Mouse (Mus musculus) heart, postnatal 4 days (tissue): ENCODE measurements at regions not wholly inside any gene's neighbourhood (a gene's known extent, or its start where the extent isn't known, plus 50 kb on each side); places are given as distances from the start of the nearest gene placed in this dataset.
A peak's percentile ranks its signal among the peaks of the same experiment; 100 is the strongest.
"Not testable (repeated sequence)": the region's sequence is repeated elsewhere in the genome, so short reads cannot be mapped to it uniquely, and the experiment has no call there.

Experiments
- DNase-seq: peaks from one replicate; pipeline ENCODE4 v3.0.0; 2021

DNA sequence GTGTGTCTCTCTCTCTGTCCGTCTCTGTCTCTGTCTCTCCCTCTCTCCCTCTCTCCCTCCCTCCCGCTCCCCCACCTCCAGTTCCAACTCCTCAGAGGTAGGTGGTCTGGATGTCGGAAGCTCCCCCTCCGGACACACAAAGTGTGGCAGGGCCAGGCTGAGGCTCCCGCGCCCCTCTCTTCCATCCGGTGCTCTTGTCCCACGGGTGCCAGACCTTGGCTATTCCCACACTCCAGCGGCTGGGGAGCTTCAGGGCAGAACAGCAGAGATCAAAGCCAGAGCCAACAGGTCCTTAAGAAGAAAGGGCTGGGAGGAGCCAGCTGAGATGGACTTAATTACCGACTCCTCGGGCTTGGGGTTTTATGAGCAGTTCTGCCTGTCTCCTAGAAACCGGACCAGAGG lies 101.1 kb upstream of the Med13l start:
- DNase-seq, result peak; percentile 51

- DNase-seq, result no peak
These were observed 98.5 kb upstream of the Med13l start for GRCm38 (mm10) chr5:118461967-118462366.

- DNase-seq, result peak; percentile 78
These were observed 95.3 kb upstream of the Med13l start for GRCm38 (mm10) chr5:118464931-118465801.

GRCm38 (mm10) chr5:118465991-118466750 lies 94.3 kb upstream of the Med13l start:
- DNase-seq, result no peak

DNA sequence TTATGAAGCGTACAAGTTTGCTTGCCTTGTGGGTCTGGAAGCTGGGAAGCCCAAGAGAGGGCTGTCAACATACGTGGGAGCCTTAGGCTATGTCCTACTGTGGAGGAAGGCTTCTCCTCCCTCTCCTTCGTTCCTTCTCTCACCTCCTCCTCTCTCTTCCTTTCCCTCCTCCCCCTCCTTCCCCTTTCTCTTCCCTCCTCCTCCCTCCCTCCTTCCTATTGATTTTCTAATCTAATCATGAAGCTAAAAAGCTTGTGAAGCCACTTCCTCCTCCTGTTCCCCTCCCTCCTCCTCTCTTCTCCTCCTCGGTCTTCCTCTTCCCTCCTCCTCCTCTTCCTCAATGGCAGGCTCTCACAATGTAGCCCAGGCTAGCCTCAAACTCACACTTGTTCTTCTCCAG lies 91.7 kb upstream of the Med13l start:
- no peak for DNase-seq

DNA sequence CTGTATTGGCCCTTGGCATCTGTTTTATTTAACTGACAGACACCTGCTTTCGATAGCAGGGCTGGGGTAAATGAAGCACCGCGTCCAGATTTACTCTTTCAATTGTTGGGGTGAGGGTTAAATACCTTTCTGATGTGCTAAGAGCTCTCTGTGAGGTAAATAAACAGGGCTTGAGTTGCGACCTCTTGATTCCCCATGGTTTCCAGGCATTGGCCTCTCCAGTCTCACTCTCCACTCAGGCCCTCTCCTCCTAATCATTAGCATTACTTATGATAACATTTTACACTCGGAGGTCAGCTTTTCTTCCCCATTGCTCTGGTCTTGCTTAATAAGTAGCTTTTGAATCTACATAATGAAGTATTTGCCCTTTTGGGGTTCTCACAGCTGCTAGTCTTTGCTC lies 88.9 kb upstream of the Med13l start:
- DNase-seq, result no peak

DNA sequence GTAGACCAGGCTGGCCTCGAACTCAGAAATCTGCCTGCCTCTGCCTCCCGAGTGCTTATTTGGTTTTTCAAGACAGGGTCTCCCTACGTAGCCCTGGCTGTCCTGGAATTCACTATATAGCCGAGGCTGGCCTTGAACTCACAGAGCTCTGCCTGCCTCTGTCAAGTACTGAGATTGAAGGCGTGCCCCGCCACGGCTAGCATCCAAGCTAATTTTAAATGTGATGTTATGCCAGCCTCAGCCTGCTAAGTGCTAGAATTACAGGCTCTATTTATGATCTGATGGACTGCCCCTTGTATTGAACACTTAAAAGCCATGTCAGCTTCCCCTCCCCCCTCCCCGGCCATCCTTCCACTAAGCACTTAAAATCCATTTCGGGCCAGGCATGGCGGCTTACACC lies 88.2 kb upstream of the Med13l start:
- no peak for DNase-seq

DNA sequence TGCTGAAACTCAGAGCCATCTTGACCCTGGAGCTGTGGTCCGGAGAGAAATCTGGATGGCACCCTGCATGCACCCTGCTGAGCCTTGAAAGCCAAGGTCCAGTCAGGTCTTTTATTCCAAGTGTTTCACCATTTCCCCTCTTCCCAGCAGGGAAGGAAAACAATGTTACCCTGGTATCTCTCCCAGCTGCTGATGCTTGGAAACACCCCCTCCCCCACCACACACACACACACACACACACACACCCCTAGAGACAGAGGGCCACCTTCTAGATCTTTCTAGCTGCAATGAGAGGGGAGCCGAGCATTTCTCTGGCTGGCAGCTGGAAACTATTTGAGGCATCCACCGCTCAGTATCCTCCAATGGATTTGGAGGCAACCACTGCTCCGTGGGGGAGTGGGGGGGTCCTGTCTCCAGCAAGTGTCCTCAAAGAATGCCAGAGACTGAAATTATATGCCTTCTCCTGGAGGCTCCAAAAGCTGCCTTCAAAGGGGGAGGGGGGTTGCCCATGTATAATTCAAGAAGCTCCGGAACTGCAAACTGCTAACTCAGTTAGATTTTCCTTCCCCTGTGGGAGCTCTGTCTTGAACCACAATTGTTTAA lies 87.2 kb upstream of the Med13l start:
- no peak for DNase-seq

DNA sequence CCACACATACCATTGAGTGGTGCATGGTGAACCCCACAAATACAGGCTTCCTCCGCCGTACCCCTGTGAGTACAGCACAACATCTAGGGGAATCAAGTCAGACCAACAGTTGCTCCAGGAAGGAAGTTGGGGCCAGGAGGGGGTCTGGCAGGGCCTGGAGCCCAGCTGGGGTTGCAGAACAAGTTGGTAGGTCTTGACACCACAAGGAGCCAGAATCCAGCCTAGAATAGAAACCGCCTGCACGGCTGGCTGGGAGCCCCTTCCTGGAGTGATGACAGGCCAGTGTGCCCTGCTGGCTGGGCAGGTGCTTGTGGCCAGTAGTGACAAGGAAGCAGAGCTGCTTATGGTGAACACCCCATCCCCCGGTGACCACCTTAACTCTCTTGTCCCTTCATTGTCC lies 83.9 kb upstream of the Med13l start:
- DNase-seq, result peak; percentile 70

- no peak for DNase-seq
These were observed 83.1 kb upstream of the Med13l start for GRCm38 (mm10) chr5:118477131-118478119.

DNA sequence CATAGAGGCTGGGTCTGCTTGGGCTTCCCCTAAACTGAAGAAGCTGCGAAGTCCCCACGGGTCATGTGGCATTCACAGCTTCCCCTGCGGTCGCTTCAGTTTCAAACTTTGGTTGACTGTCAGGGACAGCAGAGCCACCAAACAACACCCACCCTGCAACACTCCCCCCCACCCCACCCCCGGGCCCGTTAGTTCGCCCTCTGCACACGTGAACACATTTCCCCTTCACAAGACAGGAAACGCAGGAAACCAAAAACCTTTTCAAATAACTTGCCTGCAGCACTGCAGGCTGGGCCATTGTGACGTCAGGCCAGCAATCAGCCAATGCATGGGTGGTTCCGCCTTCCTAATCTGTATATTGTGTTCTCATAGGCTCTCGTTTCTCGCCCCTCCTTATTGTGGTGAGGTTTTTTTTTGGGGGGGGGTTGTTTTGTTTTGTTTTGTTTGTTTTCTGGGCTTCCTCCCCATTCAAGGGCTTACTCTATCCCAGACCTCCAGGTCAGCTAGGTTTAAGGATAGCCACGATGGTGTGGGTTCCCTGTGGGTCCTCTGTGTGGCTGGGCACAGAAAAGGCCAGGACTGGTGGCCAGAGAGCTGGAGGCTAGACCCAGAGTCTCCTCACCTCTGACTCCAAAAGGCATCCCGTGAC lies 82.2 kb upstream of the Med13l start:
- DNase-seq, result peak; percentile 78

GRCm38 (mm10) chr5:118480000-118480399 lies 80.5 kb upstream of the Med13l start:
- DNase-seq, result no peak

GRCm38 (mm10) chr5:118480965-118481793 lies 79.3 kb upstream of the Med13l start:
- DNase-seq, result no peak

DNA sequence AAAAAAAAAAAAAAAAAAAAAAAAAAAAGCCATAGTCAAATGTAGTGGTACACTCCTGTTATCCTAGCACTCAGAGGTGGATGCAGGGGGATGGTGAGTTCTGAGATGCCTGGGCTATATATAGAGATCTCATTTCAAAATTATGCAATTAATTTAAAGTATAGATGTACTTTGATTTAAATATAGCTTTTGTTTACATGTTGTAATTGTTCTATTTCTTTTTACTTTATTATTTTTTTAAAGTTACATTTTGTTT lies 78.8 kb upstream of the Med13l start:
- DNase-seq, result no peak

- DNase-seq, result no peak
These were observed 77.9 kb upstream of the Med13l start for GRCm38 (mm10) chr5:118482598-118482997.

GRCm38 (mm10) chr5:118483001-118483400 lies 77.5 kb upstream of the Med13l start:
- DNase-seq, result no peak

- no peak for DNase-seq
These were observed 76.9 kb upstream of the Med13l start for GRCm38 (mm10) chr5:118483532-118483931.

DNA sequence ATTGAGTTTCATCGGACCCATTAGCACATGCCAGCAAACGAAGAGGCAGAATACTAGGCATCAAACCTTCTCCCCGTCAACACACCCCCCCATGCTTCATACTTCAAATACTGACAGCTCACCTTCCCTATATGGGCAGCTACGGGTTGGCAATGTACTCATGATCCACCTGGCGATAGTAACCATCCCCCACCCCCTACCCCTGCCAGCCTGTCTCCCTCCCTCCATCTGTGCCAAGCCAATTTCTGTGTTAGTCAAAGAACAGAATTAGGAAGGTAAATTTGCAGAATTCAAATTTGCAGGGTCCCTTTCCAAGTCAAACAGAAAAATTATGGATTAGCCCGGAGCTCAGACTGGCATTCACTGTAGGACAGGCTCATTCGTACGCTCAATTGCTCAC lies 75.3 kb upstream of the Med13l start:
- no peak for DNase-seq

- DNase-seq, result not testable (repeated sequence)
These were observed 68.0 kb upstream of the Med13l start for GRCm38 (mm10) chr5:118492522-118492921.

DNA sequence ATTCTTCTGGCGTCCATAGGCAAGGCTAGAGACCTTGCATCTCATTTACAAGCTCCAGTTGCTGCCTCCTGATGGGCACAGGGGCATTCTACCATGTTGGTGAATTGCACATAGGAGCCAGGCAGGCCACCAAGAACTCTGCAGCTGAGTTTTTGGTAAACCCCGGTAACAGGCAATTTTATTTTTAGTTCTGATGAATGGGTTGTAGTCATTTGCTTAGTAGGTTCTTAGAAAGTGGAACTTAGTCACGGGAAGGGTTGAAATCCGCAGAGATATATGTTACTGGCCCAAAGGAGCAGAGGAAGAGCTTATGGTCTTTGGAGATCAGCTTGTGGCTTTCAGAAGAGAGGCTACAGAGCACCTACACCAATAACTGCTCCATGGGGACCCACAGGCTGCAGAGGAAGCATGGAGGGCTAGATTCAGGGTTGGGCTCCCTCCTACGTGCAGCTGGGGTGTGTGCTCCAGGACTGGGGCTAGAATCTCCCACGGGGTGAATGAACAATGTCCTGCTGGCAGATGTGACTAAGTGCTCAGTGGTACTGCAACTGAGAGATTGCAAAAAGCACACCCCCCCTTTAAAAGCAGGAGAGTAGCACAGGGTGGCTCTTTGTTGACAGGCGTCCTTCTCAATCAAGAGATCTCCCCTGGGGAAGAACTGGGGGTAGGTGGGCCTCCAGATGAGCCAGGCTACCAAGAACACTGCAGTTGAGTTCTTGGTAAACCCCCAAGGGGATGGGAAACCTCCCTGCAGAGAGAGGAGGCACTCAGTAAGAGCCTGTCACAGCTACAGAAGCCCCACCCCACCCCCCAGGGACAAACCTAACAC lies 65.6 kb upstream of the Med13l start:
- DNase-seq, result no peak
